Mouse (Mus musculus) kidney, postnatal 0 days (tissue): ENCODE measurements around the gene Sardh. TPM values are rescaled to one million over a fixed set of nuclear protein-coding genes. Genes with fewer than 3 reads are reported as not detected.

Experiments
- ATAC-seq: fragments of 200-750 bp; cut with Nextera tagmentation; replicated peaks from 2 replicates; pipeline ENCODE4 v1.8.0; 2017; ENCODE audit warnings: low read depth, moderate number of reproducible peaks, moderate TSS enrichment, moderate library complexity; ENCODE audit not compliant: low FRiP score
- DNase-seq: peaks from one replicate; pipeline ENCODE4 v3.0.0-alpha.2; 2016; ENCODE audit warnings: low spot score
- H3K27ac ChIP-seq: fragments of 300-500 bp; sonication (generic); 2 replicates; pipeline ENCODE4 v1.5.1; 2014; ENCODE audit warnings: mild to moderate bottlenecking
- H3K27me3 ChIP-seq: fragments of 300-500 bp; sonication (generic); 2 replicates; pipeline ENCODE4 v1.6.1; 2014; ENCODE audit warnings: low read length, mixed read lengths; ENCODE audit not compliant: insufficient read depth
- H3K36me3 ChIP-seq: fragments of 300-500 bp; sonication (generic); 2 replicates; pipeline ENCODE4 v1.6.1; 2014; ENCODE audit warnings: low read length, mixed read lengths; ENCODE audit not compliant: insufficient read depth
- H3K4me1 ChIP-seq: fragments of 300-500 bp; sonication (generic); replicated peaks from 2 replicates; pipeline ENCODE4 v1.6.1; 2014; ENCODE audit warnings: antibody characterized with exemption, low read length, mixed read lengths; ENCODE audit not compliant: insufficient read depth
- H3K4me2 ChIP-seq: fragments of 300-500 bp; sonication (generic); 2 replicates; pipeline ENCODE4 v1.6.1; 2014; ENCODE audit warnings: mild to moderate bottlenecking, low read length, moderate library complexity, mixed read lengths
- H3K4me3 ChIP-seq: fragments of 300-500 bp; sonication (generic); replicated peaks from 2 replicates; pipeline ENCODE4 v1.5.1; 2014; ENCODE audit warnings: low read depth, low read length
- H3K9ac ChIP-seq: fragments of 300-500 bp; sonication (generic); 2 replicates; pipeline ENCODE4 v1.6.1; 2014; ENCODE audit warnings: low read depth, low read length
- H3K9me3 ChIP-seq: fragments of 300-500 bp; sonication (generic); replicated peaks from 2 replicates; pipeline ENCODE4 v1.6.1; 2016; ENCODE audit warnings: low read length, inconsistent platforms, mixed read lengths
- CTCF ChIP-seq: IDR thresholded peaks from 2 replicates; pipeline ENCODE4 v1.5.1; 2016; ENCODE audit warnings: antibody characterized with exemption, low read depth, mild to moderate bottlenecking, moderate library complexity
- WGBS: fragments of 180-500 bp; shearing (Covaris S2); extraction: QIAGEN DNeasy Blood & Tissue Kit; methylation state at CpG from one replicate; pipeline ENCODE4 v1.1.7; 2014; 5-methylcytosine and 5-hydroxymethylcytosine counted together
- polyA plus RNA-seq: library from polyadenylated mRNA; unstranded; fragments of >200 nt; fragmentation: Nextera tagmentation; extraction: Ambion mirVana; gene quantifications from 2 replicates; pipeline ENCODE4 v1.2.1, GENCODE M21; 2015

Sardh gene
- polyA plus RNA-seq, result 48.6 and 63.5 TPM in 2 replicates

DNA sequence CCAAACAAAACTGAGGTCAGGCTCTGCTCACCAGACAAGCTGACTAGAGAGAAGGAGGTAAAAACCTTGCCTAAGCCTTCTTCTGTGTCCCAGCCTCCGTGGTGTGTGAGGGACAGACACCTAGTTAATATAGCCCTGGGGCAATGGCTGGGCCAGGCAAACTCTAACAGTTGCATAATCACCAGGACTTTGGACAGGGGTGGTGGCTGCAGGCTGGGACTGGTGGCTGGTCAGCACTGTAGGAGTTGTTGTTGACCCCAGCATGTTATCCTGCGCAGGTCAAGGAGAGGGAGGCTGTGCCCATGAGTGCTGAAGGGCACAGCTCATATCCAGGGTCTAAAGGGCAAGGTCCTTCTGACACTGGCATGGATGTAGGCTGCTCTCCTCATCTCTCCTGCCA is at the start of gene Sardh:
Gene Sardh (minus strand): TSS at position 127 of the 400 bp plus-strand sequence.
- Histone ChIP-seq H3K9ac (no peak within 1 kb of the TSS), H3K27me3 (no peaks in the 10 kb centered on the region), H3K4me2 (peak within 1 kb of the TSS; percentile 40), H3K36me3 (no peaks in the 10 kb centered on the region), H3K4me1 (peaks cover 28% of the 10 kb centered on the region), H3K27ac (peak within 1 kb of the TSS; percentile 76), H3K4me3 (no peak within 1 kb of the TSS), H3K9me3 (no peaks in the 10 kb centered on the region)
- ATAC-seq (peak; percentile 46), DNase-seq (peak; percentile 18)
- no peak for TF ChIP-seq CTCF
- WGBS, result 89% methylated on average over 2 of the region's 2 CpGs

DNA sequence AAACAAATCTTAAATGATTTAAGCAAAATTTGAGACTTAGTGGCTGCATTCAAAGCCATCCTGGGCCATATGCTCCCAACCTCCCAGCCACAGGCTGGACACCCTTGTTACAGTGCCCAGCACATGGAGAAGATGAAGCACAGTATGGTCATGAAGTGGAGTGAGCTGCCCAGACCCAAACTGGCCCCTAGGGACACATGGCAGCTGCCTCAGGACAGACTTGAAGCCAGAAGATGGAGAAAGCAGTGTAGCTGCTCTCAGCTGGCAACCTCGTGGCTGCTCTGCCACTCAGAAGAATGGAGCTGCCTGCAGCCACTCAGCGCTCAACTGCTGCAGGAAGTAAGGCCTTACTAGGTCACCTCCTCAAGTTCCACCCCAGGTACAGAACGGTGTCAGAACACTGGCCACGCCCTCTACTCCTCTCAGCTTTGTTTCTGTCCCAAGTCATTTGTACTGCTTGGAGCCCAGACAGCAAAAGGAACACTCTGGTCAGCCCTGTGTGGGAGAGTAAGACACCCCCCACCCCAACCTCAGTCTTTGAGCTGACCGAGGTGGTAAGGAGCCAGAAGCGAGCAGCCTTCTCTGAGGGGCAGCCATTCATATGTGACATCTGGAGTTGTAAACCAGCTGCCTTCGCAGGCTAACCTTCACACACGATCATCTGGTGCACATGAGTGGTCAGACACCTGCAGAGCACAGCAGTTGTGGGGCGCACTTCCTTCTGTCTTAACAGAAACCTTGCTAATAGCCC is 48.7 kb upstream of the Sardh start:
- H3K9ac ChIP-seq, result no peak overlapping the region
- DNase-seq, result no peak
- H3K4me2 ChIP-seq, result no peak overlapping the region
- no peak overlapping the region for H3K4me3 ChIP-seq
- 0 out of 2 replicates have a peak, but pooled peaks cover 5% of the 10 kb centered on the region for H3K36me3 ChIP-seq
- H3K9me3 ChIP-seq, result no peaks in the 10 kb centered on the region
- H3K27me3 ChIP-seq, result no peaks in the 10 kb centered on the region
- no peak for TF ChIP-seq CTCF
- ATAC-seq, result no peak
- WGBS, result 48% methylated on average over 9 of the region's 9 CpGs
- no peak overlapping the region for H3K27ac ChIP-seq
- H3K4me1 ChIP-seq, result no peaks in the 10 kb centered on the region

DNA sequence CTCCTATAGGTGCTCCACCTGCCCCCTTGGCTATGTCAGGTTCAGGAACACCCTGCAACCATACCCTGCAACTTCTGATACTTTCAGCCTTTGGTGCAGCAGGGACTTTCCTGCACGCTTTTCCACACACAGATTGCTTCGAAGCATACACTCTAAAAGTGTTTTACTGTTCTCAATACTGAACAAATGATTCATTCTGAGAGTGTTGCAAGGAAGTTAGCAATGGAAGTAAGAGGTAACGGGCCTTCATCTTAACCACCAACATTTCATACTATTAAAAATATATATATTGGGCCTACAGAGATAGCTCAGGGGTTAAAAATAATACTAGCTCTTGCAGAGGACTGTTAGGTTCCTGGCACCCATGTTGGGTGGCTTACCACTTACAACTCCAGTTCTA is 46.6 kb upstream of the Sardh start:
- H3K4me2 ChIP-seq, result no peak overlapping the region
- 93% methylated on average over 3 of the region's 3 CpGs for WGBS
- H3K36me3 ChIP-seq, result peaks cover 17% of the 10 kb centered on the region; the same call in 1 of the 2 replicates
- H3K4me1 ChIP-seq, result no peaks in the 10 kb centered on the region
- DNase-seq, result no peak
- no peak for ATAC-seq
- H3K9ac ChIP-seq, result no peak overlapping the region
- no peaks in the 10 kb centered on the region for H3K27me3 ChIP-seq
- no peak overlapping the region for H3K4me3 ChIP-seq
- H3K9me3 ChIP-seq, result no peaks in the 10 kb centered on the region
- no peak overlapping the region for H3K27ac ChIP-seq
- no peak for TF ChIP-seq CTCF

DNA sequence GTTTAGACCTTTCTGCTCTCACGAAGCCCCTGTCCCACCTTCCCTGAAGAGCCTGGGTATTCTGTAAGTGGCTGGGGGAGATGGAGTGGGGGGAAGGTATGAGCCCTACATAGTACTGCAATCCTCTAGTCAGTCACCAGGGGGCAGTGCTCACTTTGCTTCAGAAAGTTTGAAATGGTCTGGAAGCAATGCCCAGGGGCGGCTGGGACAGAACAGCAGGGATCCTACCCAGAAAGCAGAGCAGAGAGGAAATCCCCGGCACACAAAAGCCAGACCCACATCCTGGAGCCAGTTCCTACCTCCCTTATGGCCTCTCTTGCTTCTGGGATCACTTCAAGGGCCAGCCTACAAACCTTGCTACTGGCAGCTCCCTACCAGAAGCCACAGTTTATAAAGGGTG is 40.9 kb upstream of the Sardh start:
- H3K27ac ChIP-seq, result no peak overlapping the region

DNA sequence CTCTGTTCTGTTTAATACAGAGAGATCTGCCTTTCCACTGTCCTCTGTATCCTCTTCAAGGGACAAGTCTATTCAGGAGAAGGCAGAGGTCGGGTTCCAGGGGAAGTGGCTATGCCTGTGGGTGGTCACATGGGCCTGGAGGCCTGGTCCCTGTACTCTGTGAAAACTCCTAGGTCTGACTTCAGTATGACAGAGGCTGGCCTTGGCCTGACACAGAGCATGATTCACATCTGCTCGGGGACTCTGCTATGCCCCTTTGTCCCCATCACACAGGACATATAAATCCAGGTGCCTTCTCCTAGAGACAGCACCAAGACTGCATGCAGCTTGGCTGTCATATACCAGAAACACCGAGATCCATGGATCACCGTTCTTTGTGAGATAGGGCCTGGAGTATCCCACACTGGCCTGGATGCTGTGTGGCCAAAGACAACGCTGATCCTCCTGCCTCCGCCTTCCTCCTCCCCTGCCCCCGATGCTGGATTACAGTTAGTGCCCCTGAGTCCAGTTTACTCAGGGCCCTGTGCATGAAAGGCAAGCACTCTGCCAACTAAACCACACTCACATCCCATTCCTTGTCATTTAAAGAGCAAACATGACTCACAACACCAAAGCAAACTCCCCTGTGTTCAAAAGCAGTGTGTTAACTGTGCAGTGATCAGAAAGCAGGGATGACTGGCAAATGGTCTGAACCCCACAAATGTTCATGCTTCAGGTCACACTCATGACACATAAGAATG is 39.0 kb upstream of the Sardh start:
- Histone ChIP-seq H3K27me3 (no peaks in the 10 kb centered on the region), H3K27ac (no peak overlapping the region), H3K9ac (no peak overlapping the region), H3K4me3 (no peak overlapping the region), H3K9me3 (no peaks in the 10 kb centered on the region), H3K4me1 (no peaks in the 10 kb centered on the region), H3K4me2 (no peak overlapping the region), H3K36me3 (peaks cover 25% of the 10 kb centered on the region)
- DNase-seq (no peak), ATAC-seq (no peak)
- no peak for TF ChIP-seq CTCF
- WGBS, result 75% methylated on average over 7 of the region's 7 CpGs

More for the DNA sequence above, 40.9 kb upstream of the Sardh start:
- TF ChIP-seq CTCF, result peak; percentile 93
- DNase-seq, result peak; percentile 94
- Histone ChIP-seq H3K4me3 (no peak overlapping the region), H3K9ac (no peak overlapping the region), H3K9me3 (no peaks in the 10 kb centered on the region), H3K36me3 (peaks cover 21% of the 10 kb centered on the region; the same call in 1 of the 2 replicates), H3K4me1 (no peaks in the 10 kb centered on the region), H3K27me3 (no peaks in the 10 kb centered on the region), H3K4me2 (no peak overlapping the region)
- 15% methylated on average over 3 of the region's 3 CpGs for WGBS
- no peak; the same call in 1 of the 2 replicates for ATAC-seq

DNA sequence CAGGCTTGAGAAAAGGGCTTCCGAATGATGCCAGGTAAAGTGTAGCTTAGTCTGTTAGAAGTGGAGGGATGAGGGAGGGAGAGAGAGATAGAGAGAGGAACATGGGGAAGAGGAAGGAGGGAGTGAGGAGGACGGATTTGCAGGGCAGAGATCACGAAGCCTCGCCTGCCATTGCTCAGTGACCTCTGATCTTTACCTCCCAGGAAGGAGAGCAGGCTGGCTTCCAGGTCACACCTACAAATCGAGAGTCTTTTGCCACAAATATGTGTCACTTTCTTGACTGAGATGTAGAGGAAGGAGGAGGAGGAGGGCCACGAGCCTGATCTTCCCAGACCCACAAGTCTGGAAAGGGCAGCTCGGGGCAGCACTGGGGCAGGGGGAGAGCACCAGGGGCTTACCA is 36.3 kb upstream of the Sardh start:
- TF ChIP-seq CTCF, result no peak
- H3K27me3 ChIP-seq, result no peaks in the 10 kb centered on the region
- H3K27ac ChIP-seq, result no peak overlapping the region
- no peak overlapping the region for H3K4me3 ChIP-seq
- no peaks in the 10 kb centered on the region for H3K9me3 ChIP-seq
- ATAC-seq, result no peak
- DNase-seq, result no peak
- no peak overlapping the region for H3K4me2 ChIP-seq
- 58% methylated on average over 7 of the region's 7 CpGs for WGBS
- no peaks in the 10 kb centered on the region for H3K4me1 ChIP-seq
- peaks cover 18% of the 10 kb centered on the region; the same call in 1 of the 2 replicates for H3K36me3 ChIP-seq
- no peak overlapping the region for H3K9ac ChIP-seq
